Mouse (Mus musculus): Measurements from ENCODE around the gene Bpifb1.

- TF ChIP-seq TAL1 (IDR thresholded peaks at IDR 0.05; ENCODE audit: low read length), result no peak
- no peak for TF ChIP-seq GATA1 (IDR thresholded peaks at IDR 0.05; ENCODE audit: low read length)
These were observed 21.4 kb upstream of the Bpifb1 start for GRCm38 (mm10) chr2:154169172-154169571.
